Mouse (Mus musculus) heart, adult 2 months (tissue): ENCODE data around the gene Tnnt1.
A peak's percentile ranks its signal among the peaks of the same experiment; 100 is the strongest.

Experiments
- CTCF ChIP-seq: fragments of 200-600 bp; IDR thresholded peaks from 2 replicates; pipeline ENCODE4 v1.8.1; 2022; ENCODE audit warnings: antibody characterized with exemption, mild to moderate bottlenecking, moderate library complexity
- EP300 ChIP-seq: fragments of 200-500 bp; IDR thresholded peaks from 2 replicates; pipeline ENCODE4 v1.6.1; 2011; ENCODE audit warnings: low read depth, low read length, control low read depth; ENCODE audit not compliant: insufficient read depth
- POLR2A ChIP-seq: fragments of 200-500 bp; IDR thresholded peaks from 2 replicates; pipeline ENCODE4 v1.6.1; 2011; ENCODE audit warnings: mild to moderate bottlenecking, low read depth, low read length, control low read depth; ENCODE audit not compliant: insufficient read depth

GRCm38 (mm10) chr7:4521231-4522003 is 5.2 kb upstream of the Tnnt1 start:
- TF ChIP-seq EP300 (peak; percentile 93), CTCF (peak; percentile 40), POLR2A (peak; percentile 94)
